Mouse (Mus musculus) left cerebral cortex, postnatal 14 days (tissue): ENCODE results near the gene Ppib. TPM values are rescaled to one million over a fixed set of nuclear protein-coding genes. Genes with fewer than 3 reads are reported as not detected.

ENCODE experiments used
- DNase-seq, 2 experiments: peaks; one replicate each; pipeline ENCODE4 v3.0.0; 2021 to 2022; ENCODE audit warnings: low spot score in 2 of 2, mixed read lengths in 1 of 2
- intact Hi-C: fragments of 180-260 bp; cut with DNase I; formaldehyde crosslinking; loops from one replicate; pipeline ENCODE4 v1.15.1; 2025
- total RNA-seq, 2 experiments: library from RNA; stranded (reverse); gene quantifications; 2 replicates each; pipeline ENCODE4 v1.2.3; 2021

Ppib gene
- total RNA-seq, 2 experiments from 2014 or later, result 231 to 238 TPM

- intact Hi-C loops, result loop anchor here (10.0 kb wide), 1 partner anchor 57 kb away; the partner anchor contains the start of genes Ciao2a and Snx1
- DNase-seq, result no peak
Measured at GRCm38 (mm10) chr9:66068056-66068455, 8.0 kb downstream of the Ppib start.

DNA sequence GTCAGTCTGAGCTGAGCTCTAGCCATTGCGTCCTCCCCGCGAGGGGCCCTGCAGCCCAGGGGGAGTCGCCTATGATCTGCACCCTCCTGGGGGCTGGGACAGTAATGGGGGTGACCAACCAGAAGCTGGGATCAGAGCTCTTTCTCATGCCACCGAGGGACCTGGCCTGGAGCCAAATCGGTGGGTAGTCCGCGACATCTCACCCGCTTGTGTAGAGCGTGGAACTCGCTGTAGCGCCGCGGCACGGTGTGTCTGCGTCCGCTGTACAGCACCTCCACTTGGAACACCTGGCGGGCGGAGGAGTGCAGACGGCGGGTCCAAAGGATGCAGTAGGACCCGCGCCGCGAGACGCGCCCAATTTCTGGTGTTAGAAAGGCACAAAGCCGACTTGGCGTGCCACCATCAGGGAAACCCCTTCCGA is 9.0 kb downstream of the Ppib start:
- peak in 1 of 2 experiments; percentile 25 for DNase-seq
- intact Hi-C loops, result loop anchor here (10.0 kb wide), 1 partner anchor 56 kb away; the partner anchor contains the start of genes Ciao2a and Snx1

DNA sequence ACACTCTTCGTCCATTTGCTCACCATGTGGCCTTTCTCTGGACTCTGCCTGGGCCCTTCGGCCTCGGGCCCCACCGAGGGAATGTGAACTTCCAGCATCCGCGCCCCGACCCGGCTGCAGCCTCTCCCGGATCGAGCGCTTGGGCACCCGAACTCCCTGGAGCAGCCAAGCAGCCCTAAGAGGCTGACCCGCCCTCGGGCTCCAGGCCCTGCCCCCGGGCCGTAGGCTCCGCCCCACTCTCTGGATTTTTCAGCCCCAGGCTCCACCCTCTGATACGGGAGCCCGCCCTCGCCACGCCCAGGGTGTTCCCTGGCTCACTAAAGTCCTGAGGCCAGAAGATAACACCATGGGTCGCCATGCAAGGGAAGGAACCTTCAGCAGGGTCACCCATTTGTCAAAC is 9.6 kb downstream of the Ppib start, which contains the start of gene Snx22:
Snx22 (minus strand) TSS at position 137 of the 400 bp plus-strand sequence.
- peak; percentile 58 to 68 for DNase-seq
- intact Hi-C loops, result loop anchor here (10.0 kb wide), 1 partner anchor 55 kb away; the partner anchor contains the start of genes Ciao2a and Snx1

DNA sequence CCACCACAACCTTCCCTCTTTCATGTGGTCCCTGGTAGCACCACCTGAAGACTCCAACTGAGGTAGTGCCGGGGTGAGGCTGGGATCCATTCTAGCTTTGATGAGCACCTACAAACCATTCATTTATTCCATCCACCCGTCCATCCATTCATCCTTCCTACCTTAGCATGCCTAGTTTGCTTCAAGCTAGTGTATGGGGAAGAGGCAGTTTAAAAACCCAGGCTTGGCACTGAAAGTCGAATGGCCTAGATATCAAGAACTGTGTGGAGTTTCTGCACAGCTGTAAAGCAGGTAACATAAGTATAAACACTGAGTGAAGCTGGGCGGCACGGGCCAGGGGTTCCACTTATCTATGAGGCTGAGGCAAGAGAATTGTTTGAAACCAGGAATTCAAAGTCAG is 10.1 kb downstream of the Ppib start:
- intact Hi-C loops, result no loop called here
- DNase-seq, result no peak

DNA sequence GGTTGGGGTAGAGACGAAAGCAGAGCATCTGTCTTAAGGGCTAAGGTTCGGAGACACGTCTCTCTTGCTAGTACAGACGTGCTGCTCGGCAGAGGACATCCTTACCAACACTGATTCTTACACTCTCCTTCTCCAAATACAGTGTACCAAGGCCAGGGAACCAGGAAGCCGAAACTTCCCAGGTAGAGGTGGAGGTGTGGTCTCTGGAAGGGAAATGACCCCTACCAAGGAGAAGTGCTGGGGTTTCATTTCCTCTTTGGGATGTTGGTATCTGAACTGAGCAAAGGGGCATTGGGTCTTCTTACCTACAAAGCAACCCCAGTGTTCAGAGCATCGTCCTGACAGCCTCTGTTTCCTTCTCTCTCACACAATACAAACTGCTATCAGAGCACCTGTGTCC is 12.7 kb downstream of the Ppib start:
- intact Hi-C loops, result no loop called here
- no peak for DNase-seq

DNA sequence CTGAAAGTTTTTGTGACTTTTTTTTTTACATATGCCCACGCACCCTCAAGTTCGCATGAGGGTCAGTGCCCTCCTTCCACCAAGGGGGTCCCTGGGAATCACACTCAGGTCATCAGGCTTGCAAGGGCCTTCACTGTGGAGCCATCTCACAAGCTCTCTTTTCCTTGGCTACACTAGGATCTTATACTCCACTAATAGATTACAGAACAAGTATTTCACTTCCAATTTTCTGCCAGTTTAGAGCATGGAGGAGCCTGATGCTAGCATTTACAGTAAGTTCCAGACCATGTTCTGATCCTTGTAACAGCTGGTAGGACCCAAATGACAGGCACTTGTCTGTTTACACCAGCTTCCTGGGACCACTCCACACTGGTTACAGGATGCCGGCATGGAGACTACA is 18.1 kb downstream of the Ppib start:
- intact Hi-C loops, result no loop called here

DNA sequence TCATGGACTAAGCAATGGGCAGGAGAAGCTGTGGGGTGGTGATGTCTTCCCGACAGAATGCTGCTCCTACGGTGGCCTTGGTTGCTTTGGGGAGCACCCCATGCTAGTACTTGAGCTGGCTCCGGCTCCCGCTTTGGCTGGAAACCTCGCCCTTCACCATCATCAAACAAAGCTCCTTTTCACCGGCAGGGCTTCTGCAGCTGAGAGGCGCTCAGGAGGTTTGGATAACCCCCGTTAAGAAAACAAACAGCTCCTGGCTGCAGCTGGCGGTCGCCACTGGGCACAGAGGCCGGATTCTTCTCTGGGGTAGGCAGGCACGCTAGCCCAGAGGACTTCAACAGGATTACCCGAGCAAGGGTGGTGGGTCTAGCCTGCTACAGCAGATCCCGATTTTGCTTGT is 18.5 kb downstream of the Ppib start:
- peak in 1 of 2 experiments; percentile 40 for DNase-seq

More for the DNA sequence above, 18.1 kb downstream of the Ppib start:
- DNase-seq, result no peak

GRCm38 (mm10) chr9:66080804-66081459 is 20.9 kb downstream of the Ppib start:
- intact Hi-C loops, result no loop called here

More for the DNA sequence above, 18.5 kb downstream of the Ppib start:
- intact Hi-C loops, result no loop called here

GRCm38 (mm10) chr9:66081999-66082398 is 22.0 kb downstream of the Ppib start:
- no peak for DNase-seq
- intact Hi-C loops, result no loop called here

More at GRCm38 (mm10) chr9:66080804-66081459, 20.9 kb downstream of the Ppib start:
- no peak for DNase-seq

GRCm38 (mm10) chr9:66084171-66084570 is 24.1 kb downstream of the Ppib start:
- no peak for DNase-seq
- intact Hi-C loops, result no loop called here

- DNase-seq, result no peak
- intact Hi-C loops, result no loop called here
Measured at GRCm38 (mm10) chr9:66087062-66087461, 27.0 kb downstream of the Ppib start.

DNA sequence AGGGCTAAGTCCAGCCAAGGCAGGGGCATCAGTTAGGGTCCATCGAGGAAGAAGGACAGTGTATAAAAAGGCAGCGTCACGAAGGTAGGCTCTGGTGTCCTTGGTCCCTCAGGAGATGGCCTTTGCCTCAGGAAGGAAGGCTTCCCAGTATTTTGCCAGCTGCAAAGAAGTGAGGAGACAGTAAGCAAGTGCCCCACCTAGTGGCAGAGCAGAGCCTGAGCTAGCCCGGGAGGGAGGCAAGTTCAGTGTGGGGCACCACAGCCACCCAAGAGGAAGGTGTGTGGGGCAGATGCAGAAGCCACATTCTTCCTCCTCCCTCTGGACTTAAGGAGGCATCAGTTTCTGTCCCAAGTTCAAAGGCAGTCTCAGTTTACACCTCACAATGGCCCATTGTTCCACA is 28.4 kb downstream of the Ppib start:
- intact Hi-C loops, result no loop called here
- peak; percentile 42 to 58 for DNase-seq

DNA sequence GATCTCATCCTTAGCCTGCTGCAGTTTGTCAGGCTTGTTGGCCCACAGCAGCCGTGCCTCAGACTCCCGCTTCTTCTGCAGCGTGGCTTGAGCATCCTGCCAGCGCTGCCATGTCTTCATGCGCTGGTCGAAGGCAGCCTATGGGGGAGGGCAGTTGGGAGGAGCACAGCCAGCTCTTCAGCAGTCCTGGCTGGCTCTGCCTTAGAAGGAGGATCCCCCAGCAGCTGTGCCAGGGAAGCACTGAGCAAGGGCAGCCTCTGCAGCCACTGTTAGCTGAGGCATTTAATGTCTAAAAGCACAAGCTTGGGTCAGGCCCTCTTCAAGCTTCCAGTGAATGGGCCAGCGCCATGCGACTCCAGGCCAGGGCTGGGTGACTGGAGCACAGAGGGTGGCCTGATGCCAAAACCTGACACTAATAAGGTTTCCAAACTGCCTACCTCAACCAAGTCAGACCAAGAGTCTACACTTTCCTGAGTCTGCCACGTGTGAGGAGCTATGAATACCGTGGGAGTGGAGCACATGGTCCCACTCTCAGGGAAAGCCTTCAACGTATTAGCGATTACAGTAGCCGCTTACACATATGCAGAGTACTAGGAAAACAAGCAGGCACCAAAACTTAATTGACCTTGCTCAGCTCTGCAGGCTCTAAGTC is 30.7 kb downstream of the Ppib start:
- DNase-seq, result no peak
- intact Hi-C loops, result no loop called here

GRCm38 (mm10) chr9:66091327-66092231 is 31.6 kb downstream of the Ppib start:
- intact Hi-C loops, result no loop called here
- no peak for DNase-seq

- intact Hi-C loops, result no loop called here
Measured at GRCm38 (mm10) chr9:66092664-66093063, 32.6 kb downstream of the Ppib start.

GRCm38 (mm10) chr9:66101577-66101976 is 41.6 kb downstream of the Ppib start:
- DNase-seq, result peak; percentile 37 to 44
- intact Hi-C loops, result loop anchor here (10.0 kb wide), 1 partner anchor 427 kb away; no protein-coding TSS in a partner anchor

More at GRCm38 (mm10) chr9:66092664-66093063, 32.6 kb downstream of the Ppib start:
- no peak for DNase-seq

DNA sequence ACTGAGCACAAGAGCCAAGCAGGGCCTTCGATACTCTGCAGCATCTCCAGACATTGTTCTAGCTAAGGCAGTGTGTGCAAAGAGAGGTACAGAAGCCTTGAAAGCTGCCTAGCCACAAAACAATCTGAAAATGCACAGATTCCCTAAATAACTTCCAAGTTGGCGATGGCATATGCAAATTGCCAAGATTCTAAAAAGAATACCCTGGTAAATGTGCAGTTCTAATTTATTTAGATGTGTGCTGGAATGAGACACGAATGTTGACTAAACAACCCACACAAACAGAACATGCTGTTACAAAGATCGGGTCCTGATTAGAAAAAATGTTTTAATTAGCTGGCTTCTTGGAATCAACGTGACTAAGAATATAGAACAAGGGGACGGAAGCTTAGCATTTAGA is 42.6 kb downstream of the Ppib start:
- intact Hi-C loops, result loop anchor here (10.0 kb wide), 1 partner anchor 428 kb away; no protein-coding TSS in a partner anchor
- DNase-seq, result peak in 1 of 2 experiments; percentile 37

GRCm38 (mm10) chr9:66104601-66105000 is 44.6 kb downstream of the Ppib start:
- intact Hi-C loops, result loop anchor here (10.0 kb wide), 1 partner anchor 430 kb away; no protein-coding TSS in a partner anchor
- DNase-seq, result no peak

DNA sequence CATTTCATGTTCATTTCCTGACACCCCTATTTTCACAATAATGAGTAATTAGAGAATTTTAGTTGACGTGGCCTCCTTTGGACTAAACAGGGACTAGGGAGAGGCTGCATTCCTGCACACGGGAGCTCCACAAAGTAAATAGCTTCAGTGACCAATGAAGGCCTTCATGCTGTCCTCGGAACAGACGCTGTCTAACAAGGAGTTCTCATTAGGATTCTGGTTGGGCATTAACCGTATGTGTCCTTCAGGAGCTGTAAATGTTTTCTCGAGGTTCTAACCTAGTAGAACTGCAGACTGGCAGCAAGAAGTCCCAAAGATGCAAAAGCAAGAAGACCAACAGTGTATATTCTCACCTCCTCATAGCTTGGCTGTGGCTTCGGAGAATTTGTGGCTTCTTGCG is 45.1 kb downstream of the Ppib start:
- no peak for DNase-seq
- intact Hi-C loops, result loop anchor here (10.0 kb wide), 1 partner anchor 430 kb away; no protein-coding TSS in a partner anchor
